Mouse (Mus musculus) neural tube, embryonic 13.5 days (tissue): Measurements from ENCODE around the gene 1500009C09Rik. TPM values are rescaled to one million over a fixed set of nuclear protein-coding genes. Genes with fewer than 3 reads are reported as not detected.

Source experiments
- ATAC-seq: fragments of 200-750 bp; cut with Nextera tagmentation; 2 replicates; pipeline ENCODE4 v1.8.0; 2017; ENCODE audit warnings: low read depth, mild to moderate bottlenecking, moderate TSS enrichment, moderate library complexity
- H3K27ac ChIP-seq: fragments of 300-500 bp; sonication (generic); replicated peaks from 2 replicates; pipeline ENCODE4 v1.5.1; 2015; ENCODE audit warnings: moderate library complexity, mild to moderate bottlenecking, inconsistent platforms
- H3K27me3 ChIP-seq: fragments of 300-500 bp; sonication (generic); 2 replicates; pipeline ENCODE4 v1.6.1; 2015; ENCODE audit warnings: mild to moderate bottlenecking, inconsistent platforms
- H3K36me3 ChIP-seq: fragments of 300-500 bp; sonication (generic); 2 replicates; pipeline ENCODE4 v1.6.1; 2015; ENCODE audit warnings: mild to moderate bottlenecking, inconsistent platforms
- H3K4me1 ChIP-seq: fragments of 300-500 bp; sonication (generic); replicated peaks from 2 replicates; pipeline ENCODE4 v1.6.1; 2015; ENCODE audit warnings: inconsistent platforms
- H3K4me2 ChIP-seq: fragments of 300-500 bp; sonication (generic); 2 replicates; pipeline ENCODE4 v1.6.1; 2015; ENCODE audit warnings: inconsistent platforms, mild to moderate bottlenecking, moderate library complexity
- H3K4me3 ChIP-seq: fragments of 300-500 bp; sonication (generic); 2 replicates; pipeline ENCODE4 v1.5.1; 2015; ENCODE audit warnings: mild to moderate bottlenecking, inconsistent platforms
- H3K9ac ChIP-seq: fragments of 300-500 bp; sonication (generic); 2 replicates; pipeline ENCODE4 v1.6.1; 2015; ENCODE audit warnings: moderate library complexity, mild to moderate bottlenecking, inconsistent platforms
- H3K9me3 ChIP-seq: fragments of 300-500 bp; sonication (generic); 2 replicates; pipeline ENCODE4 v1.6.1; 2016; ENCODE audit warnings: inconsistent platforms
- WGBS: fragments of 180-500 bp; shearing (Covaris S2); methylation state at CpG from one replicate; pipeline ENCODE4 v1.1.7; 2015; 5-methylcytosine and 5-hydroxymethylcytosine counted together
- polyA plus RNA-seq: library from polyadenylated mRNA; unstranded; fragments of >200 nt; fragmentation: Nextera tagmentation; extraction: Ambion mirVana; gene quantifications from 2 replicates; pipeline ENCODE4 v1.2.1, GENCODE M21; 2015

Gene 1500009C09Rik
- polyA plus RNA-seq, 1 experiment from 2014 or later, result 7.9 TPM

- WGBS, result 0% methylated on average over 5 of the region's 5 CpGs
Measured at GRCm38 (mm10) chr15:82271201-82271600, 19.0 kb downstream of the 1500009C09Rik start.

GRCm38 (mm10) chr15:82272295-82272694 is 20.1 kb downstream of the 1500009C09Rik start:
- Histone ChIP-seq H3K27ac (no peak overlapping the region), H3K4me1 (peaks cover 65% of the 10 kb centered on the region), H3K9ac (no peak overlapping the region), H3K4me3 (no peak overlapping the region), H3K36me3 (no peaks in the 10 kb centered on the region), H3K4me2 (no peak overlapping the region), H3K27me3 (peaks cover 16% of the 10 kb centered on the region), H3K9me3 (no peaks in the 10 kb centered on the region)
- ATAC-seq, result no peak
- 86% methylated on average over 6 of the region's 6 CpGs for WGBS

More at GRCm38 (mm10) chr15:82271201-82271600, 19.0 kb downstream of the 1500009C09Rik start:
- Histone ChIP-seq H3K27me3 (peaks cover 16% of the 10 kb centered on the region), H3K4me1 (peaks cover 55% of the 10 kb centered on the region), H3K9ac (no peak overlapping the region), H3K27ac (peak overlapping the region; percentile 14; the same call in 1 of the 2 replicates), H3K36me3 (no peaks in the 10 kb centered on the region), H3K9me3 (no peaks in the 10 kb centered on the region), H3K4me3 (no peak overlapping the region), H3K4me2 (no peak overlapping the region)
- no peak for ATAC-seq

GRCm38 (mm10) chr15:82274593-82274926 is 22.4 kb downstream of the 1500009C09Rik start, which contains the start of gene Sept3:
Gene Sept3, plus strand, starts transcription at chr15:82274893.
- WGBS, result 30% methylated on average over 6 of the region's 6 CpGs
- Histone ChIP-seq H3K4me1 (peaks cover 56% of the 10 kb centered on the region), H3K4me3 (peak within 1 kb of the TSS; percentile 86), H3K27me3 (peaks cover 16% of the 10 kb centered on the region), H3K36me3 (peaks cover 15% of the 10 kb centered on the region), H3K9ac (peak within 1 kb of the TSS; percentile 97), H3K4me2 (peak within 1 kb of the TSS; percentile 85), H3K27ac (peak within 1 kb of the TSS; percentile 99), H3K9me3 (no peaks in the 10 kb centered on the region)
- ATAC-seq, result no peak

GRCm38 (mm10) chr15:82274927-82275901 is 23.0 kb downstream of the 1500009C09Rik start:
- peaks cover 21% of the 10 kb centered on the region for H3K36me3 ChIP-seq
- peaks cover 55% of the 10 kb centered on the region for H3K4me1 ChIP-seq
- H3K4me2 ChIP-seq, result peak overlapping the region; percentile 85
- H3K9me3 ChIP-seq, result no peaks in the 10 kb centered on the region
- peak overlapping the region; percentile 99 for H3K27ac ChIP-seq
- under 1% methylated on average over 80 of the region's 86 CpGs for WGBS
- peak overlapping the region; percentile 86 for H3K4me3 ChIP-seq
- H3K27me3 ChIP-seq, result peaks cover 16% of the 10 kb centered on the region
- peak; percentile 78 for ATAC-seq
- H3K9ac ChIP-seq, result peak overlapping the region; percentile 97

GRCm38 (mm10) chr15:82277591-82277990 is 25.4 kb downstream of the 1500009C09Rik start:
- Histone ChIP-seq H3K9ac (peak overlapping the region; percentile 97), H3K4me3 (peak overlapping the region; percentile 86), H3K36me3 (peaks cover 42% of the 10 kb centered on the region), H3K27me3 (peaks cover 12% of the 10 kb centered on the region), H3K9me3 (no peaks in the 10 kb centered on the region), H3K4me2 (peak overlapping the region; percentile 85), H3K27ac (no peak overlapping the region; the same call in 1 of the 2 replicates), H3K4me1 (peaks cover 38% of the 10 kb centered on the region)
- ATAC-seq, result no peak
- WGBS, result 62% methylated on average over 5 of the region's 5 CpGs

GRCm38 (mm10) chr15:82280638-82281037 is 28.4 kb downstream of the 1500009C09Rik start:
- ATAC-seq, result no peak
- Histone ChIP-seq H3K27me3 (no peaks in the 10 kb centered on the region), H3K4me2 (no peak overlapping the region), H3K4me1 (peaks cover 26% of the 10 kb centered on the region), H3K9me3 (no peaks in the 10 kb centered on the region), H3K36me3 (peaks cover 72% of the 10 kb centered on the region), H3K4me3 (no peak overlapping the region), H3K9ac (no peak overlapping the region), H3K27ac (no peak overlapping the region)
- 81% methylated on average over 4 of the region's 4 CpGs for WGBS

GRCm38 (mm10) chr15:82286157-82286556 is 34.0 kb downstream of the 1500009C09Rik start:
- H3K4me2 ChIP-seq, result no peak overlapping the region
- 73% methylated on average over 12 of the region's 12 CpGs for WGBS
- no peak for ATAC-seq

GRCm38 (mm10) chr15:82290252-82290651 is 38.1 kb downstream of the 1500009C09Rik start:
- H3K4me2 ChIP-seq, result no peak overlapping the region
- no peaks in the 10 kb centered on the region for H3K27me3 ChIP-seq
- peaks cover 28% of the 10 kb centered on the region for H3K4me1 ChIP-seq
- H3K4me3 ChIP-seq, result no peak overlapping the region
- no peak for ATAC-seq
- peaks cover 78% of the 10 kb centered on the region for H3K36me3 ChIP-seq
- H3K9ac ChIP-seq, result no peak overlapping the region
- H3K27ac ChIP-seq, result no peak overlapping the region
- no peaks in the 10 kb centered on the region for H3K9me3 ChIP-seq
- WGBS, result 70% methylated on average over 7 of the region's 7 CpGs

More at GRCm38 (mm10) chr15:82286157-82286556, 34.0 kb downstream of the 1500009C09Rik start:
- Histone ChIP-seq H3K36me3 (peaks cover 96% of the 10 kb centered on the region), H3K27ac (no peak overlapping the region), H3K4me1 (no peaks in the 10 kb centered on the region), H3K4me3 (no peak overlapping the region), H3K9me3 (no peaks in the 10 kb centered on the region), H3K27me3 (no peaks in the 10 kb centered on the region), H3K9ac (no peak overlapping the region)

GRCm38 (mm10) chr15:82292851-82293250 is 40.7 kb downstream of the 1500009C09Rik start:
- H3K36me3 ChIP-seq, result peaks cover 52% of the 10 kb centered on the region

GRCm38 (mm10) chr15:82293271-82293711 is 41.1 kb downstream of the 1500009C09Rik start:
- 1% methylated on average over 7 of the region's 7 CpGs for WGBS
- H3K27me3 ChIP-seq, result no peaks in the 10 kb centered on the region

More at GRCm38 (mm10) chr15:82292851-82293250, 40.7 kb downstream of the 1500009C09Rik start:
- H3K9ac ChIP-seq, result peak overlapping the region; percentile 38; the same call in 1 of the 2 replicates
- H3K27ac ChIP-seq, result peak overlapping the region; percentile 78
- H3K4me3 ChIP-seq, result no peak overlapping the region; the same call in 1 of the 2 replicates
- H3K4me1 ChIP-seq, result peaks cover 28% of the 10 kb centered on the region
- ATAC-seq, result peak; percentile 53
- H3K27me3 ChIP-seq, result no peaks in the 10 kb centered on the region
- peak overlapping the region; percentile 33 for H3K4me2 ChIP-seq
- H3K9me3 ChIP-seq, result no peaks in the 10 kb centered on the region
- 11% methylated on average over 5 of the region's 5 CpGs for WGBS

GRCm38 (mm10) chr15:82294059-82294458 is 41.9 kb downstream of the 1500009C09Rik start:
- Histone ChIP-seq H3K9me3 (no peaks in the 10 kb centered on the region), H3K27ac (peak overlapping the region; percentile 78), H3K36me3 (peaks cover 39% of the 10 kb centered on the region), H3K4me2 (no peak overlapping the region), H3K4me3 (no peak overlapping the region), H3K27me3 (no peaks in the 10 kb centered on the region), H3K9ac (no peak overlapping the region), H3K4me1 (peaks cover 28% of the 10 kb centered on the region)
- 39% methylated on average over 8 of the region's 8 CpGs for WGBS
- ATAC-seq, result peak; percentile 38; the same call in 1 of the 2 replicates

More at GRCm38 (mm10) chr15:82293271-82293711, 41.1 kb downstream of the 1500009C09Rik start:
- peaks cover 47% of the 10 kb centered on the region for H3K36me3 ChIP-seq
- peak overlapping the region; percentile 33 for H3K4me2 ChIP-seq
- peak overlapping the region; percentile 78 for H3K27ac ChIP-seq
- H3K9ac ChIP-seq, result peak overlapping the region; percentile 38; the same call in 1 of the 2 replicates
- ATAC-seq, result peak; percentile 92
- no peaks in the 10 kb centered on the region for H3K9me3 ChIP-seq
- H3K4me3 ChIP-seq, result no peak overlapping the region; the same call in 1 of the 2 replicates
- peaks cover 28% of the 10 kb centered on the region for H3K4me1 ChIP-seq
